Mouse (Mus musculus) liver, postnatal 0 days (tissue): ENCODE data around the gene Chpt1. TPM values are rescaled to one million over a fixed set of nuclear protein-coding genes. Genes with fewer than 3 reads are reported as not detected.

Experiments used
- ATAC-seq: fragments of 200-750 bp; cut with Nextera tagmentation; 2 replicates; pipeline ENCODE4 v1.8.0; 2017; ENCODE audit warnings: mild to moderate bottlenecking, moderate library complexity
- DNase-seq: peaks from one replicate; pipeline ENCODE4 v3.0.0-alpha.2; 2016
- H3K27ac ChIP-seq: fragments of 300-500 bp; sonication (generic); 2 replicates; pipeline ENCODE4 v1.5.1; 2014; ENCODE audit warnings: antibody characterized with exemption, moderate library complexity, mild to moderate bottlenecking, low read depth
- H3K27me3 ChIP-seq: fragments of 300-500 bp; sonication (generic); 2 replicates; pipeline ENCODE4 v1.6.1; 2014; ENCODE audit warnings: low read length, control low read depth, mixed read lengths; ENCODE audit not compliant: insufficient read depth
- H3K36me3 ChIP-seq: fragments of 300-500 bp; sonication (generic); replicated peaks from 2 replicates; pipeline ENCODE4 v1.6.1; 2014; ENCODE audit warnings: mild to moderate bottlenecking, control low read depth, low read length, moderate library complexity, mixed read lengths; ENCODE audit not compliant: insufficient read depth
- H3K4me1 ChIP-seq: fragments of 300-500 bp; sonication (generic); 2 replicates; pipeline ENCODE4 v1.6.1; 2014; ENCODE audit warnings: antibody characterized with exemption, mild to moderate bottlenecking, control low read depth; ENCODE audit not compliant: insufficient read depth
- H3K4me2 ChIP-seq: fragments of 300-500 bp; sonication (generic); 2 replicates; pipeline ENCODE4 v1.6.1; 2014; ENCODE audit warnings: low read depth, mild to moderate bottlenecking, low read length, moderate library complexity, mixed read lengths
- H3K4me3 ChIP-seq: fragments of 300-500 bp; sonication (generic); 2 replicates; pipeline ENCODE4 v1.5.1; 2014; ENCODE audit warnings: low read depth, low read length
- H3K9ac ChIP-seq: fragments of 300-500 bp; sonication (generic); replicated peaks from 2 replicates; pipeline ENCODE4 v1.6.1; 2014; ENCODE audit warnings: mild to moderate bottlenecking, moderate library complexity
- H3K9me3 ChIP-seq: fragments of 300-500 bp; sonication (generic); 2 replicates; pipeline ENCODE4 v1.6.1; 2016; ENCODE audit warnings: mild to moderate bottlenecking, control low read depth, low read length, mixed read lengths
- CTCF ChIP-seq: sonication (generic); IDR thresholded peaks from 2 replicates; pipeline ENCODE4 v1.5.1; 2016; ENCODE audit warnings: antibody characterized with exemption, low read depth
- EP300 ChIP-seq: IDR thresholded peaks from 2 replicates; pipeline ENCODE4 v1.6.1; 2016; ENCODE audit warnings: antibody characterized with exemption, low read depth, mild to moderate bottlenecking
- WGBS: fragments of 180-500 bp; shearing (Covaris S2); extraction: QIAGEN DNeasy Blood & Tissue Kit; methylation state at CpG from one replicate; pipeline ENCODE4 v1.1.7; 2014; ENCODE audit not compliant: insufficient replicate concordance; 5-methylcytosine and 5-hydroxymethylcytosine counted together
- polyA plus RNA-seq: library from polyadenylated mRNA; unstranded; fragments of >200 nt; fragmentation: Nextera tagmentation; extraction: Ambion mirVana; gene quantifications from 2 replicates; pipeline ENCODE4 v1.2.1, GENCODE M21; 2015

Gene Chpt1
- polyA plus RNA-seq, 1 experiment from 2014 or later = 12.7 TPM

DNA sequence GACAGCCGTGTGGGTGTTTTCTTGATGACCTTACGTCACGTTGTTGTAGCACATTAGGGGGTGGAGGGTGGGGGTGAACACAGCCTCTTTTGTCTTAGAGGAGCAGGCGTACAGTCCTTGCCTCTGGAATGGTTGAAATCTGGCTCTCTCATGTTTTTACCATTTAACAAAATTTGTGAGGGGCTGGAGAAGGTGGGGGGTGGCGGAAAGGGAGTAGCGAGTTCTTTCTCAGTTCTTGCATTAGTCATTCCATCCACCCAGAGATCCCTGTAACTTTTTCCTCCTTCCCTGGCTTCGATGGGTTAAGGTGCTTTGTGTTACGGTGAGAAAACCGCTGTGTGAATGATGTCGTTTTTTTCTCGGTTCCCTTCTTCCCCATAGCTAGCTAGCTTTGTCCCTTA lies 83.7 kb downstream of the Chpt1 start:
- Histone ChIP-seq H3K27ac (no peak overlapping the region; the same call in 1 of the 2 replicates), H3K9ac (no peak overlapping the region), H3K9me3 (no peaks in the 10 kb centered on the region), H3K36me3 (peaks cover 6% of the 10 kb centered on the region; the same call in 1 of the 2 replicates), H3K4me2 (no peak overlapping the region), H3K4me1 (0 out of 2 replicates have a peak, but pooled peaks cover 3% of the 10 kb centered on the region), H3K27me3 (no peaks in the 10 kb centered on the region), H3K4me3 (no peak overlapping the region)
- no peak for DNase-seq
- TF ChIP-seq EP300 (no peak), CTCF (no peak)
- ATAC-seq = no peak
- WGBS = 73% methylated on average over 11 of the region's 11 CpGs

GRCm38 (mm10) chr10:88417686-88418085 lies 86.2 kb downstream of the Chpt1 start:
- Histone ChIP-seq H3K9ac (no peak overlapping the region), H3K4me1 (0 out of 2 replicates have a peak, but pooled peaks cover 3% of the 10 kb centered on the region), H3K27ac (no peak overlapping the region), H3K36me3 (peaks cover 6% of the 10 kb centered on the region; the same call in 1 of the 2 replicates), H3K4me3 (no peak overlapping the region), H3K4me2 (no peak overlapping the region), H3K27me3 (no peaks in the 10 kb centered on the region), H3K9me3 (no peaks in the 10 kb centered on the region)
- 70% methylated on average over 5 of the region's 5 CpGs for WGBS
- TF ChIP-seq EP300 = no peak
- ATAC-seq (no peak), DNase-seq (no peak)

DNA sequence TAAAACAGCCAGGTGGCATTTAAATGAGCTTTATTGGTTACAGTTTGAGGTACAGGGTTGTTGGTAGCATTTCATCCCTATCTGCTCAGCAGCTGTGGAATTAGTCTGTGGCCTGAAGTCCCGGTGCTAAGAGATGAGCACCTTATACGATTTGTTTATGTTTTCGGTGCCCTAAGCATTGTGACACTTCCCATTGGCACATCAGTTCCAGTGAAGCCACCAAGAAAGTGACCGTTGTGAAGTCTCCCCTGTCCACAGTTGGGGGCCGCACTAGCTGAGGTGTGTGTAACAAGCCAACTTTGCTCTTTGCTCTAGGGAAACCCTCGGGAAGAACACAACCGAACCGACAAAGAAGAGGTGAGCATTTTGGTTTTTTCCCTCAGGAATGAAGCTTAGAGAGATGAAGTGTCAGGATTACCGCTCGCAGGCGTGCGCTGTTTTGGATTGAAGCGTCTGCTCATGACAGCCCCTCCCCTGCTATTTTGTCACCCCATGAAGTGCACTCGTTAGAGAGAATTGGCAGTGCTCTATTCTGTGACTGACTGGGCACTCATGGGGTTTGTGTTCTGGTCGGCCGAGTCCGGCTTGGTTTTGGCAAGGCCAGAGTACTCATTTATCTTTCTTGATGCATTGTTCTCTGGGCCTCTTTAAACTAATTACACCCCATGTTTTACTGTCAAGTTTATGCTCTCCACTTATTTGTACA lies 91.4 kb downstream of the Chpt1 start:
- Histone ChIP-seq H3K4me3 (no peak overlapping the region), H3K9ac (no peak overlapping the region), H3K4me2 (no peak overlapping the region), H3K36me3 (no peaks in the 10 kb centered on the region), H3K4me1 (peaks cover 3% of the 10 kb centered on the region; the same call in 1 of the 2 replicates), H3K27ac (no peak overlapping the region), H3K27me3 (no peaks in the 10 kb centered on the region), H3K9me3 (no peaks in the 10 kb centered on the region)
- ATAC-seq (no peak), DNase-seq (no peak)
- WGBS = 73% methylated on average over 17 of the region's 17 CpGs
- TF ChIP-seq EP300 (no peak), CTCF (no peak)

DNA sequence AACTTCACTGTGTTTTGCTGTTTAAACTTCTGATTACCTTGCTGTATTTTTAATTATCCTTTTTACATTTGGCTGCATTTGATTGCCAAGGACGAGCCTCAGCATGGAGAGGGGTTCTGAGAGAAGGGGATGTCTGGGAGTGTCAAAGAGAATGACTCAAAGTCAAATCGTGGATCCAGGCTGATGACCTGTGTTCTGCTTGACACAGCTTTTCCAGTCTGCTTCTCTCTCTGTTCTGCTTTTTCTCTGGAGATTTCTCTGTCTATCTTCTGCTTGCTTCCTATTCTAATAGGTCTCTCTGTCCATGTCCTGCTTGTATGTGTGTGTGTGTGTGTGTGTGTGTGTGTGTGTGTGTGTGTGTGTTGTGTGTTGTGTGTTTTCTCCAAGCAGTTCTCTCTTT lies 94.1 kb downstream of the Chpt1 start:
- no peak overlapping the region for H3K9ac ChIP-seq
- TF ChIP-seq CTCF = no peak
- TF ChIP-seq EP300 = no peak
- H3K27ac ChIP-seq = no peak overlapping the region
- no peak overlapping the region for H3K4me3 ChIP-seq
- H3K9me3 ChIP-seq = no peaks in the 10 kb centered on the region
- no peaks in the 10 kb centered on the region for H3K27me3 ChIP-seq
- H3K4me1 ChIP-seq = no peaks in the 10 kb centered on the region; the same call in 1 of the 2 replicates
- H3K36me3 ChIP-seq = no peaks in the 10 kb centered on the region
- DNase-seq = no peak
- no peak for ATAC-seq
- H3K4me2 ChIP-seq = no peak overlapping the region
- WGBS = 45% methylated on average over 2 of the region's 2 CpGs

DNA sequence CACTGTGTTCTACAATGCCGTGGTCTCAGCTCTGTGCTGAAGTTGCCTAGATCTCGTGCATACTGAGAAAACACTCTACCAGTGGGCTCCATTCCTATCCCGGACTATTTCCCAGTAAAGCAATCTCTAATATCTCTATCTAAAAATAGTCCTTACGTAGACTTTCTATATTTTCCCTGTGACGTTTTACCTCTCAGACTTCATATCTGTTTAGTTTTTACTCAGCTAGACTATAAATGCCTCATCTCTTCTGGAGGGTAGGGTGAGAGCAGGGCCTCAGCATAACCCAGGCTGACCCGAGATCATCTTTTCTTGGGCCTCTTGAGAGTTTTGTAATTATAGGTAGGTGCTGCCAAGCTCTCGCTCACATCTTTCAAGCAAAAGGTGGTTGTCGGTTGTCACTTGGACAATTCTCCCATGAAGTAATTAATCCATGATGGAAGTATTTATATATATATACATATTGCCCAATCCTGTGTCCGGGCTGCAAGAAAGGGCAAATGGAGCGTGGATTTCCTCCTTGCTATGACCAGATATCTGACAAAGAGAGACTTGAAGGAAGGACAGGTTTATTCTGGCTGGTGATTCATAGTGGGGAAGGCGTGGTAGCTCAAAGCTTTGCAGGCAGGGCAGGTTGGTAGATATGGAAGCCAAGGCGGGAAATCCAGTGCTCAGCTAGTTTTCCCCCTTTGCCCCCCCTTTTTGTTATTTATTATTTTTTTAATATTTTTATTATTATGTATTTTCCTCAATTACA lies 95.8 kb downstream of the Chpt1 start:
- TF ChIP-seq EP300 (no peak), CTCF (no peak)
- no peak overlapping the region for H3K9ac ChIP-seq
- no peak overlapping the region for H3K4me2 ChIP-seq
- no peaks in the 10 kb centered on the region for H3K36me3 ChIP-seq
- H3K27me3 ChIP-seq = no peaks in the 10 kb centered on the region
- DNase-seq (no peak), ATAC-seq (no peak)
- no peak overlapping the region for H3K4me3 ChIP-seq
- no peaks in the 10 kb centered on the region; the same call in 1 of the 2 replicates for H3K4me1 ChIP-seq
- WGBS = 82% methylated on average over 12 of the region's 12 CpGs
- H3K27ac ChIP-seq = no peak overlapping the region
- H3K9me3 ChIP-seq = no peaks in the 10 kb centered on the region

DNA sequence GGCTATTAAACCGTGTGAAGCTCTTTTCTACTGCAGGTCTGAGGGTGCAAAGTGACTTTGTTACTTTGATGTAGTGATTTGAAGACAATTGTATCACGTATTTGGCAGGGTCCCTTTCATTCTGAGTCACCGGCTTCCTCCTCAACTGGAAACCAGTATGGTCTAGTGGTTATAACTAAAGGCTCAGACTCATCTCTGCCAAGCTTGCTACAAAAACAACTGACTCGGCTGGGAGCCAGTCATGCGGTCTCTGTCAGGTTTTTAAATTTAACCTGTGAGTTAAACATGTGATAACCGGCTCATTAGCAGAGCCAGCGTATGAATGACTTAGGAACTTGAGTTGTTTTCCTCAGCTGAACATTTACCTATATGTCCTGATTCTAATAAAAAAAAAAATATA lies 98.1 kb downstream of the Chpt1 start:
- no peak for TF ChIP-seq CTCF
- no peak for TF ChIP-seq EP300
- Histone ChIP-seq H3K9me3 (no peaks in the 10 kb centered on the region), H3K4me1 (no peaks in the 10 kb centered on the region; the same call in 1 of the 2 replicates), H3K4me2 (no peak overlapping the region), H3K27ac (no peak overlapping the region), H3K4me3 (no peak overlapping the region), H3K27me3 (no peaks in the 10 kb centered on the region), H3K36me3 (no peaks in the 10 kb centered on the region), H3K9ac (no peak overlapping the region)
- 79% methylated on average over 7 of the region's 7 CpGs for WGBS
- DNase-seq (no peak), ATAC-seq (no peak)
